Mouse (Mus musculus) stomach, postnatal 0 days (tissue): ENCODE results near the gene Bag6.

Experiments
- CTCF ChIP-seq: IDR thresholded peaks from 2 replicates; pipeline ENCODE4 v1.5.1; 2016; ENCODE audit warnings: antibody characterized with exemption, low read depth, mild to moderate bottlenecking, moderate library complexity
- EP300 ChIP-seq: optimal IDR thresholded peaks from 2 replicates; pipeline ENCODE3; 2016; ENCODE audit warnings: antibody characterized with exemption

GRCm38 (mm10) chr17:35104079-35104478 is 30.9 kb upstream of the Bag6 start:
- TF ChIP-seq CTCF = no peak
- TF ChIP-seq EP300 = no peak
